Mouse (Mus musculus) gastrocnemius, postnatal 36 days (tissue): ENCODE measurements around the gene Zfp85. TPM values are rescaled to one million over a fixed set of nuclear protein-coding genes. Genes with fewer than 3 reads are reported as not detected.
A peak's percentile ranks its signal among the peaks of the same experiment; 100 is the strongest.
"Not testable (repeated sequence)": the region's sequence is repeated elsewhere in the genome, so short reads cannot be mapped to it uniquely, and the experiment has no call there.

Source experiments
- DNase-seq, 2 experiments: peaks; one replicate each; pipeline ENCODE4 v3.0.0; 2022
- intact Hi-C: fragments of 180-260 bp; cut with DNase I; formaldehyde crosslinking; loops from one replicate; pipeline ENCODE4 v1.15.1; 2025
- long read RNA-seq, 2 experiments: library from polyadenylated mRNA; stranded (forward); transcript quantifications; one replicate each; pipeline ENCODE4 v2.0.0; 2021
- total RNA-seq, 2 experiments: library from RNA; stranded (reverse); gene quantifications; 2 replicates each; pipeline ENCODE4 v1.2.3; 2021

The Zfp85 gene
- 1 to 10 TPM; 1.7 to 2.4 TPM for total RNA-seq
- long read RNA-seq, experiment 1, partial matches to known transcripts = 0 of 1 reads
- long read RNA-seq, experiment 1, other reads (novel, unspliced or antisense) = 0 of 1 reads
- long read RNA-seq, experiment 2, partial matches to known transcripts = 0 of 1 reads
- long read RNA-seq, experiment 2, other reads (novel, unspliced or antisense) = 1 of 1 reads

- intact Hi-C loops = no loop called here
Measured at GRCm38 (mm10) chr13:67754333-67755306, at the start of gene Zfp85. Gene Zfp85, minus strand, starts transcription at chr13:67755228.

GRCm38 (mm10) chr13:67799151-67799550 is 44.1 kb upstream of the Zfp85 start:
- intact Hi-C loops, DNase-seq: not testable (repeated sequence)

More at GRCm38 (mm10) chr13:67754333-67755306, at the start of gene Zfp85:
- peak; percentile 32 to 53 for DNase-seq

DNA sequence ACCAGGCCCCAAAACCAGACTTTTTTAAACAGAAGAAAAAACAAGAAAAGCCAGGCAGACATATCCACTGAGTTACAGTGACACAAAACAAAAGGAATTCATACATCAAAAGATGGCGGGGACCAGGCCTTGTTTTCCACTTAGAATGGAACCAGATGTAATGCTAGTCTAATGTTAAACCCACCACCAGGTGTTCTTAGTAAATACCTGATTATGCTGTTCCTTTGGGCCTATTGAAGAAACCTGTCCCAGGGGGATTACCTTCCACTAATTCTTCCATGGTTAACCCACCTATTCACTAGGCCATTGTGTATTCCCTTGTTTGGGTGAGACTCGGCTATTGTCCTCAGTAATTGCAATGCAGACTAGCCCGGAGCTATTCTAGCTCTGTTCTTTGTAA is 43.6 kb upstream of the Zfp85 start:
- intact Hi-C loops = no loop called here
- DNase-seq = no peak

DNA sequence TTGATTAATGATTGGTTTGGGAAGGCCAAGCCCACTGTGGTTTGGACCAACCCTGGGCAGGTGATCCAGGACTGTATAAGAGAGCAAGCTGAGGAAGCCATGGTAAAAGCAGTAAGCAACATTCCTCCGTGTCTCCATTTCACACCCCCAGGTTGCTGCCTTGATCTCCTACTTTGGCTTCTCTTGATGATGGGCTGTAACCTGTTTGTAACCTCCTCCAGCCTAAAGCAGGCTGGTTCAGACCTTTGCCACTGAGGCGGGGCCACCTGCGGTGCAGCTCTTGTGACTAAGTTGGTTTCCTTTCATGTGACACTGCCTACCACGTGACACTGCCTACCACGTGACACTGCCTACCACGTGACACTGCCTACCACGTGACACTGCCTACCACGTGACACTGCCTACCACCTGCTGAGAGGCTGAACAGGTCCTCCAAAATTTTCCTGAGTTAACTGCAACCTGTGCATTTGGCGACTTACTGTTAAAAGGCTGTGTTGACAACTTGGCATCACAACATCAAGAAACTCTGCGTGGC is 37.0 kb upstream of the Zfp85 start:
- intact Hi-C loops = no loop called here
- no peak for DNase-seq

DNA sequence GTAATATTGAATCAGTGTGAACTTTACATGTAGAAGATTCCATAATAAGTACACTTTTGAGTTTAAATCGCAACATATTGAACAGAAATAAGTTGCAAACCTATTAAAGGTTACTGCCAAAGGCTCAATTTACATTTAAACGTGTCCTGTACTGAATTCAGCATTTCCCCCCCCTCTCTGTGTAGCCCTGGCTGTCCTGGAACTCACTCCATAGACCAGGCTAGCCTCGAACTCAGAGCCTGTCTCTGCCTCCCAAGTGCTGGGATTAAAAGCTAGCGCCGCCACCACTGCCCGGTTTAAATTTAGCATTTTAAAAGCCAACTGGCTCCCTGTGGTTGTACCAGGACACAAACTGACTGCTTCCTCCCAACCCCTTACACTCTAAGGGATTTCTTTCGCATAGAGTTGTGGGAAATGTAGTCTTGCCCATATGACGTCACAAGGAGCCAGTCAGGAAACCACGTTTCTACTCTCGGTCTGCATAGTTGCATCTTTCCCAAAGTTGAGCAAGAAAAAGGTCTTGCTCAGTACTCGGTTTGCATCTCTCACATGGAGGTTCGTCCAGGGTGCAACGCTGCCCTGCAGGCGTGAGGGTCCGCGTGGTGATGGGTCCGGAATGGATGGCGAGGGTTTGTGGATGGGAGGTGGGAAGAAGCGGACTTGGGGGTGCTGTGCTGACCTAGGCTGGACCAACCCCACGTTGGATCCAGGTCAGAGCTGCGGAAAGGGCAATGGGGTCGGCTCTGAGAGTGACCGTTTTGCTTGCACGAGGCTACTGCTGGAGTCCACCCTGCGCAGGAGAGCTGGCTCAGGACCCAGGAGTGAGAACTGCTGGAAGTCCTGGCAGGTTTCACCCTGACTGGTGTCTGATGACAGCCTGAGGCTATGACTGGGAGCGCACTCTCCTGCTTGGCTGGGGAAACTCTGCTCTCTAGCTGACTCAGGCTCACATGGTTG is 24.5 kb upstream of the Zfp85 start, which contains the start of gene Zfp493:
TSS of gene Zfp493 (plus strand) at position 429 of the 957 bp plus-strand sequence.
- DNase-seq = peak; percentile 46 to 67
- intact Hi-C loops = no loop called here

DNA sequence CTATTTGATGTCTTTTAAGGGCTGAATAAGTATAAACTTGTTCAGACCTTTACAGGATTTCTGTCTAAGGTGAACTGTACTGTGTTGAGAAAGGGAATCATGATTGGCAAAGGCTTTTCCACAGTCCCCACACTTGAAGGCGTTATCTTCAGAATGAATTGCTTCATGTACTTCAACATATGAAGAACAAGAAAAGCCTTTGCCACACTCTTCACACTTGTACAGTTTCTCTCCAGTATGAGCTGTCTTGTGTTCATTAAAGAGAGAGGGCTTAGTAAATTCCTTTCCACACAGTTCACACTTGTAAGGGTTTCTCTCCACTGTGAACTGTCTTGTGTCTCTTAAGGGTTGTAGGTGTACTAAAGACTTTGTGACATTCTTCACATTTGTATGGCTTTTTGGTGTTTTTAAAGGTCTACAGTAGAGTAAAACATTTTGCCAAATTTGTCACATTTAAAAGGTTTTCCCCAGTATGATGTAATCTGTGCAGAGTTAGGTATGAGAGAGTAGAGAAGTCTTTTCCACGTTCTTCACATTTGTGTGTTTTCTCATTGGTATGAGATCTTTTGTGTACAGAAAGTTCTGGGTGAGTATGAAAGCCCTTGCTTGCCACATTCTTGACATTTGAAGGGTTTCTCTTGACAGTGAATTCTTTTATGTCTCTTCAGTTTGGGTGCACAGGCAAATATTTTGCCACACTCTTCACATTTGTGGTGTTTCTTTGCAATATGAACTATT is 8.2 kb upstream of the Zfp85 start:
- no peak for DNase-seq
- intact Hi-C loops = no loop called here

- intact Hi-C loops = no loop called here
- DNase-seq = no peak
Measured at GRCm38 (mm10) chr13:67759966-67760365, 4.9 kb upstream of the Zfp85 start.

- DNase-seq = no peak
- intact Hi-C loops = no loop called here
Measured at GRCm38 (mm10) chr13:67755761-67756160, 733 bp upstream of the Zfp85 start.

DNA sequence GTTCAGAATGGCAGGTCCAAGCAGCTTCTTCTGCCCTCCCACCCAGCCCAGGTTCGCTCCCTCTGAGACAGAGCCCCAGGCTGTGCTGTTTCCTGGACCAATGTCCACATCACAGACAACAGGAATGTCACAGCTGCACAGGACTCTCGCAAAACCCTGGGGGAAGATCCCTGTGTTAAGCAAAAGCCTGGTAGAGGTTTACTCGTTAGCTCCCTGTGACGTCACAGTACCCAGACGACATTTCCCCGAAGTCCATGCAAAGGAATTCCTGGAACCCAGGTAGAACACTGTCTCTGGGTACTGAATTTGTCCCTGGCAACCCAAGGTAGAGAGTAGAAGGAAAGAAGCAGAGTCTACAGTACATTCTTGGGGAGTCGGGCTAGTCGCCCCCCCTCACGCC is 11.1 kb downstream of the Zfp85 start:
- DNase-seq = no peak
- intact Hi-C loops = no loop called here

DNA sequence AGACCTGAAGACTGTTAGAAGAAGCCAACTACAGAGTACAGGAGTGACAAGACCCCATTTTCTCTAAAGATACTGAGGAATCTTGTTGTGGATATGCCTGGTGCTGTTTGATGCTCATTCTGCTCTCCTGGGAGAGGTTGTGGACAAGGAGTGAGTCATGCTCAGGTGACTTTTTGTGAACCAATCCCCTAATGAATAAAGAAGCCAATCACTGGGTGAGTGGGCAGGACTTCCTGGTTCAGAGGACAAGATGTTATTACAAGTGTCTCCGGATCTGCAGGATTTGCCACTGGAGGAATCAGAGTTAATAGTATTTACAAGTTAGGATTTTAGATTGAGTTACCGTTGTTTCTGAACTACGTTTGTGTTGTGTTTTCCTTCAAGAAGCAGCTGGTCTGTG is 12.1 kb downstream of the Zfp85 start:
- no peak for DNase-seq
- intact Hi-C loops = no loop called here

DNA sequence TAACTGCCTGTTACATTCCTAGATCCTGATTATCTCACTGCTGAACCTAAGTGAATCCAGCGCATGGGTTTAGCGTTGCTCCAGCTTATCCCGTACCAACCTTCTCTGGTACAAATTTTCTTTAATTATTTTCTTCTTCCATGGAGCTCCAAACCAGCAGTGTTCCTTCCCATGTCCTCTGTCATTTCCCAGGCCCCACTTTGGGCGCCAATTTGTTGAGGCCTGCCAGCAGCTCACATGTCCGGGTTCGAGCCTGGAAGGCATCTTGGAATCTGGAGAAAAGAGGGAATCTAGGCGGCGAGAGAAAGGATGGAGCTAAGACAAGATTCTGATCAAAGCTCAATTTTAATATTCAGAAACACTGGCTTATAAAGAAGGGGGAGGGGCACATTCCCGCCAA is 20.6 kb downstream of the Zfp85 start:
- intact Hi-C loops, DNase-seq: not testable (repeated sequence)

DNA sequence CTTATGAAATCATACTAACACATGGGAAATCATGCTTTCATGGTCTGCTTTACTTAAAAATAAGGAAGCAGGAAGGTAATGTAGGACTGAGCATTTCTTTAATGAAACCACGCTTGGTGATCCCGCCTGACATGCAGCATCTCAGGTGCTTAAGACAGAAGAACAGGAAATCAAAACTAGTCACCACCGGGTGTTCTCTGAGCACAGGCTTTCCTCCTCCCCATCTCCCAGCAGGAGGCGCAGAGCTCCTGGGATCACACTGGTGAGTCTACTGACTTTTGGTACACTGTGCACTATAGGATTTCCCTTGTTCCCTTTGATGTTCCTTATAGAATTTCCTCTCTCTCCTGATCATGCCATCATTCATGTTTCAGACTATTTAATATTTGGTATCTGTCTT is 25.6 kb downstream of the Zfp85 start:
- intact Hi-C loops = not testable (repeated sequence)

DNA sequence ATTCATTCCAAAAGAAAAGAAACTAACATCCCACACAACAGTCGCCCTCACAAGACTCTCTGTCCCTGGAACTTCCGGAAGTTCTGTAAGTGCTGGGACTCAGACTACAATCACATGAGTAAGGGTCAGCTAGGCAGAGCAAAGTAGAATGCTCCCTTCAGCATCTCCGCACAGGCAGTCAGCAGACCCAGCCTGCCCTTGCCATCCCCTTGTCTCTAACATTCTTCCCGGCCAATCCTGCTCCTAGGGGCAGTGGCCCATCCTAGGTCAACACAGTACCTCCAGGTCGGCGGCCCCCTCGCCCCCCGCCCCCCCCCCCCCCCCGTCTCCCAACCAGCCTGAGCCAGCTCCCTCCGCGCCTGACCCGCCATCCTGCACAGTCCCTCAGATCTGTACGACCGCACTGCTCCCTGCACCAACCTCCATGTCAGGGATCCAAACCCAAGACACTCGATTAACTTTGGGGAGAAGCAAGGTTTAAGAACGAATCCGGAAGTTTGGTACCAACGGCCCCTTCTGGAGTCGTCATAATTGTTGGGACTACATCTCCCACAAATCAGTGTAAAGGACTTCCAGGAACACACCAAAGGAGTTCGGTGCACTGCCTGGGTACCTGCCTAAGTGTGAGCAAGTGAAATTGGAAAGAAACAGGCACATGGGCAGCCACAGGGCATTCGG is 26.2 kb downstream of the Zfp85 start, which contains the start of gene Zfp65:
TSS of gene Zfp65 (minus strand) at position 533 of the 678 bp plus-strand sequence.
- peak; percentile 15 to 40 for DNase-seq
- intact Hi-C loops = no loop called here

More for the DNA sequence above, 25.6 kb downstream of the Zfp85 start:
- not testable (repeated sequence) for DNase-seq

- DNase-seq = no peak
- intact Hi-C loops = no loop called here
Measured at GRCm38 (mm10) chr13:67728106-67728505, 26.9 kb downstream of the Zfp85 start.

DNA sequence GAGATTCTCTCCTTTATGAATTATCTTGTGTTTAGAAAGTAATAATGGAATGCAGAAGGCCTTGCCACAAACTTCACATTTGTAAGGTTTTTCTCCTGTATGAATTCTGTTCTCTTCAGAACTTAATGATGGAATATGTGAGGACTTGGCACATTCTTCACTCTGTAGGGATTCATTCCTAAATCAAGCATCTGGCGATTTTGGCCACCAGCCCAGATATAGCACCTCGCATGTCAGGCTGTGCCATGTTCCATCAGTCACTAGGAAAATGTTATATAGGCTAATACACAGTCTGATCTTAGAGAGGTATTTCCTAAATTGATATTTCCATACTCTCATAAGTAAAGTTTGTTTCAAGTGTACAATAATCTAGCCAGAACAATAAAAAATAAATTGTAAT is 29.7 kb downstream of the Zfp85 start:
- DNase-seq, intact Hi-C loops: not testable (repeated sequence)

- intact Hi-C loops = loop anchor here (5.0 kb wide), 2 partner anchors 37 to 87 kb away; partner anchors contain the start of genes Gm49345, Zfp729a and Zfp738
Measured at GRCm38 (mm10) chr13:67723848-67724479, 31.1 kb downstream of the Zfp85 start.

More at GRCm38 (mm10) chr13:67723848-67724479, 31.1 kb downstream of the Zfp85 start:
- DNase-seq = peak; percentile 77 to 83
